Mouse (Mus musculus) liver, embryonic 14.5 days (tissue): ENCODE results near the gene Sik3.

Experiments used
- CTCF ChIP-seq: IDR thresholded peaks from 2 replicates; pipeline ENCODE4 v1.5.1; 2016; ENCODE audit warnings: antibody characterized with exemption, low read depth, control low read depth
- EP300 ChIP-seq: IDR thresholded peaks from 2 replicates; pipeline ENCODE4 v1.6.1; 2016; ENCODE audit warnings: antibody characterized with exemption, low read depth

GRCm38 (mm10) chr9:46029534-46029933 lies 16.9 kb downstream of the Sik3 start:
- TF ChIP-seq CTCF, result no peak
- TF ChIP-seq EP300, result no peak
